Mouse (Mus musculus) forebrain, embryonic 14.5 days (tissue): ENCODE results near the gene Olfr1346. TPM values are rescaled to one million over a fixed set of nuclear protein-coding genes. Genes with fewer than 3 reads are reported as not detected.
"Not testable (repeated sequence)": the region's sequence is repeated elsewhere in the genome, so short reads cannot be mapped to it uniquely, and the experiment has no call there.

Experiments
- ATAC-seq: fragments of 200-750 bp; cut with Nextera tagmentation; 2 replicates; pipeline ENCODE4 v1.8.0; 2017; ENCODE audit warnings: mild to moderate bottlenecking, moderate library complexity
- DNase-seq: peaks from one replicate; pipeline ENCODE4 v3.0.0-alpha.2; 2015; ENCODE audit warnings: low spot score
- H3K27ac ChIP-seq: fragments of 300-500 bp; sonication (generic); 2 replicates; pipeline ENCODE4 v1.5.1; 2014; ENCODE audit warnings: low read depth, mild to moderate bottlenecking, control low read depth, low read length, moderate library complexity
- H3K27me3 ChIP-seq: fragments of 300-500 bp; sonication (generic); replicated peaks from 2 replicates; pipeline ENCODE4 v1.6.1; 2014; ENCODE audit warnings: low read length, control low read depth, mixed read lengths; ENCODE audit not compliant: control insufficient read depth, insufficient read depth
- H3K36me3 ChIP-seq: fragments of 300-500 bp; sonication (generic); 2 replicates; pipeline ENCODE4 v1.6.1; 2014; ENCODE audit warnings: low read length, control low read depth; ENCODE audit not compliant: control insufficient read depth, insufficient read depth
- H3K4me1 ChIP-seq: fragments of 300-500 bp; sonication (generic); 2 replicates; pipeline ENCODE4 v1.6.1; 2014; ENCODE audit warnings: antibody characterized with exemption, low read length, control low read depth; ENCODE audit not compliant: control insufficient read depth, insufficient read depth
- H3K4me2 ChIP-seq: fragments of 300-500 bp; sonication (generic); 2 replicates; pipeline ENCODE4 v1.6.1; 2014; ENCODE audit warnings: mild to moderate bottlenecking, control low read depth, low read length
- H3K4me3 ChIP-seq: fragments of 300-500 bp; sonication (generic); 2 replicates; pipeline ENCODE4 v1.5.1; 2014; ENCODE audit warnings: low read depth, low read length, control low read depth
- H3K9ac ChIP-seq: fragments of 300-500 bp; sonication (generic); 2 replicates; pipeline ENCODE4 v1.6.1; 2014; ENCODE audit warnings: mild to moderate bottlenecking, low read length, control low read depth, moderate library complexity
- H3K9me3 ChIP-seq: fragments of 300-500 bp; sonication (generic); replicated peaks from 2 replicates; pipeline ENCODE4 v1.6.1; 2016; ENCODE audit warnings: low read length, control low read depth, mixed read lengths; ENCODE audit not compliant: control insufficient read depth
- WGBS: fragments of 180-500 bp; shearing (Covaris S2); extraction: QIAGEN DNeasy Blood & Tissue Kit; methylation state at CpG from one replicate; pipeline ENCODE4 v1.1.7; 2014; 5-methylcytosine and 5-hydroxymethylcytosine counted together
- polyA plus RNA-seq: library from polyadenylated mRNA; unstranded; fragments of >200 nt; fragmentation: Nextera tagmentation; extraction: Ambion mirVana; gene quantifications from 2 replicates; pipeline ENCODE4 v1.2.1, GENCODE M21; 2014

Gene Olfr1346
- polyA plus RNA-seq, 1 experiment from 2014 or later, result not detected

- H3K36me3 ChIP-seq, H3K4me3 ChIP-seq, DNase-seq, H3K9ac ChIP-seq, H3K4me2 ChIP-seq, H3K9me3 ChIP-seq, H3K4me1 ChIP-seq, H3K27me3 ChIP-seq, H3K27ac ChIP-seq, ATAC-seq: not testable (repeated sequence)
- WGBS, result 83% methylated on average over 2 of the region's 2 CpGs
Observed at GRCm38 (mm10) chr7:6477633-6478032, 10.7 kb downstream of the Olfr1346 start.

GRCm38 (mm10) chr7:6486841-6487240, 19.9 kb downstream of the Olfr1346 start, which contains the start of gene Olfr5:
Gene Olfr5, minus strand, starts transcription at chr7:6486941.
- H3K9me3 ChIP-seq, result 0 out of 2 replicates have a peak, but pooled peaks cover 3% of the 10 kb centered on the region
- ATAC-seq (no peak), DNase-seq (no peak)
- H3K27ac ChIP-seq, result no peak within 1 kb of the TSS
- H3K4me2 ChIP-seq, result no peak within 1 kb of the TSS
- H3K4me3 ChIP-seq, result no peak within 1 kb of the TSS
- H3K27me3 ChIP-seq, result no peaks in the 10 kb centered on the region
- 28% methylated on average over 2 of the region's 2 CpGs for WGBS
- H3K9ac ChIP-seq, result no peak within 1 kb of the TSS
- no peaks in the 10 kb centered on the region for H3K4me1 ChIP-seq
- no peaks in the 10 kb centered on the region for H3K36me3 ChIP-seq

GRCm38 (mm10) chr7:6499655-6500054, 32.8 kb downstream of the Olfr1346 start, which contains the start of gene Olfr1347:
Gene Olfr1347, minus strand, starts transcription at chr7:6499755.
- Histone ChIP-seq H3K9ac (no peak within 1 kb of the TSS), H3K27me3 (no peaks in the 10 kb centered on the region), H3K27ac (no peak within 1 kb of the TSS), H3K4me3 (no peak within 1 kb of the TSS), H3K4me2 (no peak within 1 kb of the TSS), H3K9me3 (0 out of 2 replicates have a peak, but pooled peaks cover 4% of the 10 kb centered on the region), H3K36me3 (no peaks in the 10 kb centered on the region), H3K4me1 (no peaks in the 10 kb centered on the region)
- WGBS, result 54% methylated on average over 1 of the region's 1 CpGs
- DNase-seq (no peak), ATAC-seq (no peak)

- WGBS, result 88% methylated on average over 1 of the region's 1 CpGs
- DNase-seq (no peak), ATAC-seq (no peak)
- no peaks in the 10 kb centered on the region for H3K9me3 ChIP-seq
- H3K4me1 ChIP-seq, result no peaks in the 10 kb centered on the region
- no peak within 1 kb of the TSS for H3K27ac ChIP-seq
- no peak within 1 kb of the TSS for H3K9ac ChIP-seq
- H3K27me3 ChIP-seq, result no peaks in the 10 kb centered on the region
- H3K4me3 ChIP-seq, result no peak within 1 kb of the TSS
- H3K4me2 ChIP-seq, result no peak within 1 kb of the TSS
- H3K36me3 ChIP-seq, result no peaks in the 10 kb centered on the region
Observed at GRCm38 (mm10) chr7:6508648-6509047, 41.7 kb downstream of the Olfr1346 start, which contains the start of gene Olfr1348. Gene Olfr1348, minus strand, starts transcription at chr7:6508748.

GRCm38 (mm10) chr7:6521666-6522065, 54.8 kb downstream of the Olfr1346 start:
- no peak overlapping the region for H3K9ac ChIP-seq
- no peak overlapping the region for H3K4me2 ChIP-seq
- H3K27ac ChIP-seq, result no peak overlapping the region
- no peaks in the 10 kb centered on the region for H3K27me3 ChIP-seq
- no peak for ATAC-seq
- H3K36me3 ChIP-seq, result no peaks in the 10 kb centered on the region
- H3K4me3 ChIP-seq, result no peak overlapping the region
- no peaks in the 10 kb centered on the region for H3K4me1 ChIP-seq
- 32% methylated on average over 1 of the region's 1 CpGs for WGBS
- no peak for DNase-seq
- H3K9me3 ChIP-seq, result no peaks in the 10 kb centered on the region

- DNase-seq, result no peak
- WGBS, result 88% methylated on average over 5 of the region's 5 CpGs
Observed at GRCm38 (mm10) chr7:6522850-6523249, 55.9 kb downstream of the Olfr1346 start, which contains the start of gene Olfr1349. Gene Olfr1349, minus strand, starts transcription at chr7:6522950.

GRCm38 (mm10) chr7:6525001-6525400, 58.1 kb downstream of the Olfr1346 start:
- H3K9me3 ChIP-seq, result no peaks in the 10 kb centered on the region
- DNase-seq (no peak), ATAC-seq (no peak)
- H3K9ac ChIP-seq, result no peak overlapping the region
- H3K4me1 ChIP-seq, result no peaks in the 10 kb centered on the region
- no peaks in the 10 kb centered on the region for H3K36me3 ChIP-seq
- no peak overlapping the region for H3K27ac ChIP-seq
- no peak overlapping the region for H3K4me3 ChIP-seq
- 52% methylated on average over 3 of the region's 3 CpGs for WGBS
- H3K4me2 ChIP-seq, result no peak overlapping the region
- no peaks in the 10 kb centered on the region for H3K27me3 ChIP-seq

More at GRCm38 (mm10) chr7:6522850-6523249, 55.9 kb downstream of the Olfr1346 start, which contains the start of gene Olfr1349:
- no peak for ATAC-seq
- Histone ChIP-seq H3K4me2 (no peak within 1 kb of the TSS), H3K4me1 (no peaks in the 10 kb centered on the region), H3K4me3 (no peak within 1 kb of the TSS), H3K36me3 (no peaks in the 10 kb centered on the region), H3K27ac (no peak within 1 kb of the TSS), H3K9ac (no peak within 1 kb of the TSS), H3K9me3 (no peaks in the 10 kb centered on the region), H3K27me3 (no peaks in the 10 kb centered on the region)

GRCm38 (mm10) chr7:6526141-6526540, 59.2 kb downstream of the Olfr1346 start:
- H3K27me3 ChIP-seq, result no peaks in the 10 kb centered on the region
- H3K27ac ChIP-seq, result no peak overlapping the region
- no peak for DNase-seq
- no peak overlapping the region for H3K4me2 ChIP-seq
- ATAC-seq, result no peak
- no peaks in the 10 kb centered on the region for H3K4me1 ChIP-seq
- H3K9me3 ChIP-seq, result no peaks in the 10 kb centered on the region
- WGBS, result 70% methylated on average over 5 of the region's 5 CpGs
- H3K9ac ChIP-seq, result no peak overlapping the region
- H3K36me3 ChIP-seq, result no peaks in the 10 kb centered on the region
- no peak overlapping the region for H3K4me3 ChIP-seq
